Comparison of ENCODE assay signal across 27 mouse cellular contexts in the genomic region with DNA sequence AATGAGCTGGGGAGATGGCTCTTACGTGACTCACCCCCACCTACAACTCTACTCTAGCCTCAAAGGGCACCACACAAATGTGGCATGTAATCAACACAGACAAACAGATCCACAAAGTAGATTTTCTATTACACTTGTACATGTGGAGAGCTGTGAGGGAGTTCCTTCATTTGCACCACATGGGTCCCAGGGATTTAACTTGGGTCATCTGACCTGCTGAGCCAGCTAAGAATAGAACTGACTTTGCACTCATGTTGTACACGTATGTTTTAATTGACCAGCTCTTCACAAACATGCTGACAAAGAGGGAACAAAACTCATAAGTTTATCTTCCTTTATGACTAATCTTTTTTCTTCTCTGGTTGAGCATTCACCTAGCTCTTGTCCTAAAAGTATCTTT. TPM values are rescaled to one million over a fixed set of nuclear protein-coding genes. Genes with fewer than 3 reads are reported as not detected.
A peak's percentile ranks its signal among the peaks of the same experiment; 100 is the strongest.
DNase-seq lines count a peak whose midpoint lies in the region; ATAC-seq lines count a peak whose summit lies in the region.
"Had no signal": no experiment of that assay in that cellular context is flagged by ENCODE, and none has a peak within 500 bp of the region (broad histone marks: within the 10 kb centered on the region; RNA-seq: fewer than 3 reads in every experiment).

No protein-coding gene starts in this region.

- H3K4me2 ChIP-seq in heart, embryonic 13.5 days: no peak overlapping the region
- no peak overlapping the region for H3K4me2 ChIP-seq in heart, embryonic 12.5 days
- no peak overlapping the region for H3K4me2 ChIP-seq in heart, embryonic 16.5 days (ENCODE audit: low read depth, low read length)
- H3K4me2 ChIP-seq: embryonic facial prominence, embryonic 13.5 days; forebrain, embryonic 13.5 days; hindbrain, embryonic 13.5 days had no signal

- no peaks in the 10 kb centered on the region for H3K9me3 ChIP-seq in heart, embryonic 13.5 days
- no peaks in the 10 kb centered on the region for H3K9me3 ChIP-seq in heart, embryonic 12.5 days (replicated peaks)
- no peaks in the 10 kb centered on the region for H3K9me3 ChIP-seq in heart, embryonic 16.5 days (replicated peaks; ENCODE audit: control insufficient read depth, low read length)
- H3K9me3 ChIP-seq: embryonic facial prominence, embryonic 10.5 days; embryonic facial prominence, embryonic 13.5 days; forebrain, embryonic 10.5 days; forebrain, embryonic 13.5 days; hindbrain, embryonic 10.5 days; hindbrain, embryonic 13.5 days had no signal

- DNase-seq in heart, adult 11 months: no peak
- DNase-seq in testis, postnatal 10 days (ENCODE audit: low spot score): peak; percentile 5
- DNase-seq in testis, postnatal 14 days (ENCODE audit: low spot score): no peak
- no peak for DNase-seq in spleen, postnatal 36 days (ENCODE audit: low spot score in 2 of 2)
- DNase-seq: adrenal gland, adult 2 months; adrenal gland, postnatal 14 days; cerebellum, adult 11-12 months; cerebellum, adult 8-10 months; cerebellum, postnatal 10 days; cerebellum, postnatal 36 days; embryo, embryonic 11 days; gastrocnemius, postnatal 14 days; heart, postnatal 36 days; kidney, adult 2 months had no signal

- H3K27me3 ChIP-seq in heart, embryonic 13.5 days (replicated peaks): no peaks in the 10 kb centered on the region
- H3K27me3 ChIP-seq in heart, embryonic 12.5 days (replicated peaks): no peaks in the 10 kb centered on the region
- H3K27me3 ChIP-seq in heart, embryonic 16.5 days (ENCODE audit: control insufficient read depth, insufficient read depth, low read length): no peaks in the 10 kb centered on the region
- H3K27me3 ChIP-seq: embryonic facial prominence, embryonic 13.5 days; forebrain, embryonic 13.5 days; hindbrain, embryonic 13.5 days had no signal

- 0 out of 2 replicates have a peak overlapping the region, but pooled peaks have one; percentile 39 for H3K27ac ChIP-seq in heart, embryonic 13.5 days (replicated peaks)
- H3K27ac ChIP-seq in heart, embryonic 12.5 days (ENCODE audit: poor library complexity, severe bottlenecking): no peak overlapping the region
- peak overlapping the region; percentile 43 for H3K27ac ChIP-seq in heart, embryonic 16.5 days (ENCODE audit: low read length)
- H3K27ac ChIP-seq: embryonic facial prominence, embryonic 10.5 days; embryonic facial prominence, embryonic 13.5 days; forebrain, embryonic 10.5 days; forebrain, embryonic 13.5 days; hindbrain, embryonic 10.5 days; hindbrain, embryonic 13.5 days had no signal

- H3K36me3 ChIP-seq in heart, embryonic 13.5 days: peaks cover 89% of the 10 kb centered on the region
- H3K36me3 ChIP-seq in heart, embryonic 12.5 days: peaks cover 76% of the 10 kb centered on the region
- peaks cover 34% of the 10 kb centered on the region for H3K36me3 ChIP-seq in heart, embryonic 16.5 days (ENCODE audit: control insufficient read depth, insufficient read depth)

- H3K9ac ChIP-seq in heart, embryonic 13.5 days: no peak overlapping the region
- no peak overlapping the region for H3K9ac ChIP-seq in heart, embryonic 12.5 days
- no peak overlapping the region for H3K9ac ChIP-seq in heart, embryonic 16.5 days (ENCODE audit: low read length)
- H3K9ac ChIP-seq: embryonic facial prominence, embryonic 13.5 days; forebrain, embryonic 13.5 days; hindbrain, embryonic 13.5 days had no signal

- WGBS in heart, embryonic 13.5 days: 64% methylated on average over 2 of the region's 2 CpGs
- WGBS in heart, embryonic 12.5 days: 68% methylated on average over 2 of the region's 2 CpGs
- WGBS in heart, embryonic 16.5 days: 64% methylated on average over 2 of the region's 2 CpGs

- ATAC-seq in heart, embryonic 13.5 days (ENCODE audit: extremely low read depth, insufficient number of reproducible peaks, low FRiP score, low TSS enrichment): no peak
- no peak for ATAC-seq in heart, embryonic 12.5 days (ENCODE audit: insufficient number of reproducible peaks, low FRiP score)
- peak; percentile 60; the same call in 1 of the 2 replicates for ATAC-seq in heart, embryonic 16.5 days (replicated peaks; ENCODE audit: extremely low read depth, insufficient read depth, low FRiP score)
- ATAC-seq: CD4-positive, CD25-positive, alpha-beta regulatory T cell, adult 4 months; forebrain, embryonic 13.5 days; forebrain, embryonic 16.5 days; hindbrain, embryonic 16.5 days; intestine, embryonic 16.5 days had no signal

- peaks cover 29% of the 10 kb centered on the region for H3K4me1 ChIP-seq in heart, embryonic 13.5 days
- H3K4me1 ChIP-seq in heart, embryonic 12.5 days (replicated peaks): peaks cover 16% of the 10 kb centered on the region
- peaks cover 12% of the 10 kb centered on the region; the same call in 1 of the 2 replicates for H3K4me1 ChIP-seq in heart, embryonic 16.5 days (ENCODE audit: control insufficient read depth, insufficient read depth, low read length)
- H3K4me1 ChIP-seq: embryonic facial prominence, embryonic 10.5 days; embryonic facial prominence, embryonic 13.5 days; forebrain, embryonic 10.5 days; forebrain, embryonic 13.5 days; hindbrain, embryonic 10.5 days; hindbrain, embryonic 13.5 days had no signal

- no peak overlapping the region for H3K4me3 ChIP-seq in heart, embryonic 13.5 days
- H3K4me3 ChIP-seq in heart, embryonic 12.5 days: no peak overlapping the region
- H3K4me3 ChIP-seq in heart, embryonic 16.5 days (ENCODE audit: low read length): no peak overlapping the region
- H3K4me3 ChIP-seq: embryonic facial prominence, embryonic 10.5 days; embryonic facial prominence, embryonic 13.5 days; forebrain, embryonic 10.5 days; forebrain, embryonic 13.5 days; hindbrain, embryonic 10.5 days; hindbrain, embryonic 13.5 days had no signal

RNA-seq across cellular contexts. Expression of gene Dynlrb1, which starts 13.2 kb away (rescaled TPM):
- polyA plus RNA-seq in heart, embryonic 13.5 days (2015; fragmentation: Nextera tagmentation; extraction: Ambion mirVana): 412 and 445 TPM in 2 replicates
- polyA plus RNA-seq in heart, embryonic 12.5 days (2016; fragmentation: Nextera tagmentation; extraction: Ambion mirVana): 341 and 361 TPM in 2 replicates
- polyA plus RNA-seq in heart, embryonic 16.5 days (2015; fragmentation: Nextera tagmentation; extraction: Ambion mirVana): 401 and 410 TPM in 2 replicates

RNA-seq across cellular contexts. Expression of gene Map1lc3a, which starts 53.0 kb away (rescaled TPM):
- polyA plus RNA-seq in heart, embryonic 13.5 days (2015; fragmentation: Nextera tagmentation; extraction: Ambion mirVana): 297 and 329 TPM in 2 replicates
- 228 and 252 TPM in 2 replicates for polyA plus RNA-seq in heart, embryonic 12.5 days (2016; fragmentation: Nextera tagmentation; extraction: Ambion mirVana)
- polyA plus RNA-seq in heart, embryonic 16.5 days (2015; fragmentation: Nextera tagmentation; extraction: Ambion mirVana): 427 and 460 TPM in 2 replicates
